Mouse (Mus musculus) myocyte (in vitro differentiated cells): Measurements from ENCODE around the gene Olfr412. TPM values are rescaled to one million over a fixed set of nuclear protein-coding genes. Genes with fewer than 3 reads are reported as not detected.

Experiments
- H3K27me3 ChIP-seq: one replicate; pipeline ENCODE4 v1.6.1; 2011; ENCODE audit not compliant: control insufficient read depth, insufficient read depth, insufficient read length
- H3K36me3 ChIP-seq: one replicate; pipeline ENCODE4 v1.6.1; 2011; ENCODE audit not compliant: control insufficient read depth, insufficient read depth
- H3K4me2 ChIP-seq: one replicate; pipeline ENCODE4 v1.6.1; 2011; ENCODE audit warnings: low read depth, control low read depth
- H3K4me3 ChIP-seq: one replicate; pipeline ENCODE4 v1.5.1; 2011; ENCODE audit warnings: mild to moderate bottlenecking, control low read depth, moderate library complexity
- H3K79me2 ChIP-seq: one replicate; pipeline ENCODE4 v1.6.1; 2011; ENCODE audit not compliant: control insufficient read depth, insufficient read depth
- H3ac ChIP-seq: one replicate; pipeline ENCODE4 v1.6.1; 2011; ENCODE audit not compliant: control insufficient read depth, insufficient read length
- CEBPB ChIP-seq: IDR thresholded peaks from 2 replicates; pipeline ENCODE4 v1.6.1; 2011; ENCODE audit warnings: mild to moderate bottlenecking, moderate library complexity; ENCODE audit not compliant: poor library complexity, insufficient read depth, severe bottlenecking
- E2F4 ChIP-seq: IDR thresholded peaks from one replicate; pipeline ENCODE4 v1.6.1; 2011; ENCODE audit warnings: mild to moderate bottlenecking, control low read depth, moderate library complexity; ENCODE audit not compliant: insufficient read depth
- MAX ChIP-seq: IDR thresholded peaks from one replicate; pipeline ENCODE4 v1.6.1; 2011; ENCODE audit warnings: low read depth, mild to moderate bottlenecking, control low read depth
- MYOD1 ChIP-seq, 3 experiments: IDR thresholded peaks; one replicate each; pipeline ENCODE4 v1.6.1; 2011; ENCODE audit warnings: control low read depth in 2 of 3, low read depth in 2 of 3, mild to moderate bottlenecking in 2 of 3, moderate library complexity in 1 of 3; ENCODE audit not compliant: insufficient read length in 2 of 3, control insufficient read depth in 1 of 3
- MYOG ChIP-seq, 3 experiments: IDR thresholded peaks; one replicate each; pipeline ENCODE4 v1.6.1; 2011; ENCODE audit warnings: control low read depth in 2 of 3, low read depth in 2 of 3, mild to moderate bottlenecking in 2 of 3; ENCODE audit not compliant: insufficient read length in 2 of 3, control insufficient read depth in 1 of 3, insufficient read depth in 1 of 3
- POLR2A ChIP-seq: IDR thresholded peaks from one replicate; pipeline ENCODE4 v1.6.1; 2011; ENCODE audit warnings: low read depth, mild to moderate bottlenecking, control low read depth, moderate library complexity; ENCODE audit not compliant: insufficient read length
- POLR2AphosphoS2 ChIP-seq: IDR thresholded peaks from one replicate; pipeline ENCODE4 v1.6.1; 2011; ENCODE audit warnings: low read depth, control low read depth; ENCODE audit not compliant: insufficient read length
- REST ChIP-seq: IDR thresholded peaks from one replicate; pipeline ENCODE4 v1.6.1; 2011; ENCODE audit warnings: mild to moderate bottlenecking, control low read depth, moderate library complexity; ENCODE audit not compliant: insufficient read depth, insufficient read length
- SRF ChIP-seq: IDR thresholded peaks from one replicate; pipeline ENCODE4 v1.6.1; 2011; ENCODE audit warnings: low read depth; ENCODE audit not compliant: control insufficient read depth, insufficient read length
- TCF12 ChIP-seq: IDR thresholded peaks from one replicate; pipeline ENCODE4 v1.6.1; 2011; ENCODE audit warnings: mild to moderate bottlenecking, control low read depth; ENCODE audit not compliant: poor library complexity, insufficient read depth, severe bottlenecking
- TCF3 ChIP-seq: IDR thresholded peaks from one replicate; pipeline ENCODE4 v1.6.1; 2011; ENCODE audit warnings: low read depth, control low read depth; ENCODE audit not compliant: insufficient read length
- USF1 ChIP-seq: IDR thresholded peaks from one replicate; pipeline ENCODE4 v1.6.1; 2011; ENCODE audit warnings: low read depth, mild to moderate bottlenecking, control low read depth, moderate library complexity
- polyA plus RNA-seq: library from polyadenylated mRNA; unstranded; fragments of >200 nt; fragmentation: generic; extraction: Trizol; gene quantifications from one replicate; pipeline ENCODE4 v1.2.1, GENCODE M21; 2012; ENCODE audit warnings: missing spikeins

Gene Olfr412
- polyA plus RNA-seq, 1 experiment: not detected

- H3K4me3 ChIP-seq: no peak overlapping the region
- H3K79me2 ChIP-seq: no peaks in the 10 kb centered on the region
- no peak overlapping the region for H3K4me2 ChIP-seq
- no peaks in the 10 kb centered on the region for H3K36me3 ChIP-seq
- TF ChIP-seq POLR2A: no peak
- TF ChIP-seq CEBPB: no peak
- no peak for TF ChIP-seq MYOG (IDR thresholded peaks at IDR 0.05; ENCODE audit: control insufficient read depth in 1 of 3, insufficient read depth in 1 of 3, insufficient read length in 2 of 3, low read depth in 2 of 3)
- TF ChIP-seq TCF12: no peak
- no peak for TF ChIP-seq REST
- TF ChIP-seq TCF3: no peak
- TF ChIP-seq SRF: no peak
- TF ChIP-seq E2F4: no peak
- TF ChIP-seq POLR2AphosphoS2: no peak
- no peak for TF ChIP-seq USF1
- TF ChIP-seq MYOD1 (IDR thresholded peaks at IDR 0.05; ENCODE audit: control insufficient read depth in 1 of 3, insufficient read length in 2 of 3, low read depth in 2 of 3): no peak
- TF ChIP-seq MAX: no peak
- H3ac ChIP-seq: no peak overlapping the region
- no peaks in the 10 kb centered on the region for H3K27me3 ChIP-seq
These were observed 53.9 kb downstream of the Olfr412 start for GRCm38 (mm10) chr11:74415736-74416135.

Other genes starting within 250 kb of the Olfr412 start
- not detected for gene Olfr401, start 248.4 kb upstream of the Olfr412 start, polyA plus RNA-seq
- not detected for gene Olfr402, start 208.5 kb upstream of the Olfr412 start, polyA plus RNA-seq
- gene Olfr403, start 175.8 kb upstream of the Olfr412 start, polyA plus RNA-seq: not detected
- not detected for gene Olfr43, start 150.7 kb upstream of the Olfr412 start, polyA plus RNA-seq
- gene Olfr406, start 102.3 kb upstream of the Olfr412 start, polyA plus RNA-seq: not detected
- gene Olfr59, start 78.3 kb upstream of the Olfr412 start, polyA plus RNA-seq: not detected
- not detected for gene Olfr410, start 24.0 kb upstream of the Olfr412 start, polyA plus RNA-seq
- gene Olfr411, start 9.4 kb upstream of the Olfr412 start, polyA plus RNA-seq: not detected
- 43.4 TPM for gene Rap1gap2, start 248.8 kb downstream of the Olfr412 start, polyA plus RNA-seq